Mouse (Mus musculus): ENCODE measurements at regions not wholly inside any gene's neighbourhood (a gene's known extent, or its start where the extent isn't known, plus 50 kb on each side); places are given as distances from the start of the nearest gene placed in this dataset.

DNA sequence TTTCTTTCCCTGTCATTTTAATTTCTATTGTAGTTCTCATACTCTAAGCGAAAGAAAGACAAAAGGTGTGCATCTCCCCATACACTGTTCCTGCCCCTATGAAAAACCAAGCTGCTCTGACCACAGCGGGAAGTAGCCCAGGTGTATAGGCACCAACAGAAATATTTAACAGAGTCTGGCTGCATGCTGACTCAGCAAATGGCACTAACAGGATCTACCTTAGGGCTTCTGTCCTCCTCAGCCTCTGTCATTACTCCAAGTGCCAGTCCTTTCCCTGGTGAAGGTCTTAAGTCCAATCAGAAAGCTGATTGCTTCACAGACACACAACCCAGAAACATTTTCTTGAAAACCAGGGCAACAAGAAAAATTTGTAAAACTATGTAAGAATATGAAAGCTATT, 72.5 kb downstream of the Gm9008 start:
- Histone ChIP-seq H3K9me3 (replicated peaks; ENCODE audit: control insufficient read depth, insufficient read depth, low read length, poor library complexity, severe bottlenecking) (no peaks in the 10 kb centered on the region), H3K27me3 (ENCODE audit: control insufficient read depth, insufficient read depth, low read length, poor library complexity, severe bottlenecking) (no peaks in the 10 kb centered on the region), H3K4me3 (ENCODE audit: low read depth, low read length) (no peak overlapping the region), H3K4me1 (ENCODE audit: control insufficient read depth, insufficient read depth, low read length) (no peaks in the 10 kb centered on the region), H3K9ac (ENCODE audit: low read depth, poor library complexity, severe bottlenecking) (no peak overlapping the region), H3K36me3 (ENCODE audit: control insufficient read depth, insufficient read depth, low read length, poor library complexity, severe bottlenecking) (no peaks in the 10 kb centered on the region), H3K27ac (ENCODE audit: insufficient read depth, low read length) (no peak overlapping the region)
- TF ChIP-seq CTCF (IDR thresholded peaks at IDR 0.05; ENCODE audit: low read depth, low read length) (no peak), EP300 (IDR thresholded peaks at IDR 0.05; ENCODE audit: insufficient read depth, low read depth, low read length) (no peak), POLR2A (IDR thresholded peaks at IDR 0.05; ENCODE audit: insufficient read depth, low read length) (no peak)

DNA sequence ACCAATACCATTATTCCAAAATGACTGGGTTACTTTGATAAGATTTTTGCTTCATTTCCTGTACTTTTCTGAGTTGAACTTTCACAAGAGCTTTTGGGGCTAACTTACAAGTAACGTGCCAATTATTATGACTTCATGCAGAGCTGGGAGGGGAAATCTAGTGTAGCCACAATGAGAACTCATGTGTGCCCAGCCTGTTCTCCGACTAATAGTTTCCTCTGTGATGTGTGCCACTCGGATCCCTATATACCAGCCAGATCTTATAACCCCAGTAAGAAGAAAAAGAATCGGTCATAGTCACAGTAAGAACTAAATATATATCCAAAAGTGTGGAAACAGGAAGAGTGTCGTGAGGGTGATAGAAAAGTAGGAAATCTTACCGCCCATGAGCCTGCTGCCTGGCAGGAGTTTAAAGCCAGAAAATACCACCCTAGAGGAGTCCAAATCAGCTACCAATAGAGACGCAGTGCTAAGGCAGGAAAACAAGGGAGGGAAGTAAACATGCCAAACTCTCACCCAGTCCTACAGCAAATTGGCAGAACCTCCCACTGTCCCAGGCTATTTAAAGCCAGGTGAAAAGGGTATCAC, 110.0 kb downstream of the Gm9008 start:
- no peak overlapping the region for H3K4me3 ChIP-seq (ENCODE audit: low read depth, low read length)
- H3K4me1 ChIP-seq (ENCODE audit: control insufficient read depth, insufficient read depth, low read length): no peaks in the 10 kb centered on the region
- no peaks in the 10 kb centered on the region for H3K27me3 ChIP-seq (ENCODE audit: control insufficient read depth, insufficient read depth, low read length, poor library complexity, severe bottlenecking)
- TF ChIP-seq POLR2A (IDR thresholded peaks at IDR 0.05; ENCODE audit: insufficient read depth, low read length) (no peak), EP300 (IDR thresholded peaks at IDR 0.05; ENCODE audit: insufficient read depth, low read depth, low read length) (no peak), CTCF (IDR thresholded peaks at IDR 0.05; ENCODE audit: low read depth, low read length) (no peak)
- H3K9me3 ChIP-seq (replicated peaks; ENCODE audit: control insufficient read depth, insufficient read depth, low read length, poor library complexity, severe bottlenecking): no peaks in the 10 kb centered on the region
- no peak overlapping the region for H3K9ac ChIP-seq (ENCODE audit: low read depth, poor library complexity, severe bottlenecking)
- no peaks in the 10 kb centered on the region for H3K36me3 ChIP-seq (ENCODE audit: control insufficient read depth, insufficient read depth, low read length, poor library complexity, severe bottlenecking)
- H3K27ac ChIP-seq (ENCODE audit: insufficient read depth, low read length): no peak overlapping the region

DNA sequence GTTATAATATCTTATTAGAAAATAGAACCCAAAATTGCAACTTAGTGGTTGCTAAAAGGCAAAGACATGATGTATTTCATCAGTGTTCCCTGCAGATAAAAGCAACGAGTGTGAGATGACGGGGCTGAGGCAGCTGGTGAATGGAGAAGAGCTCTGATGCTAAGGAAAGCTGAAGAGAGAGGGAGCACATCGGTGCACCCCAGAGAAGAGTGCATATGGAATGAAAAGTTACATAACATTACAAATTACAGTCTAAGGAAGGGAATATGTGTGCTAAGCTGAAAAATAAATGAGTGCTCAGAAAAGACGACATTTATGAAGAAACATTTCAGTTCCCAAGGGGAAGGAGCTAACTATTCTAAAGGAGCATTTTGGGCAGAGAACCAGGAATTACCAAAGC, 115.3 kb downstream of the Gm9008 start:
- Histone ChIP-seq H3K4me1 (ENCODE audit: control insufficient read depth, insufficient read depth, low read length) (peaks cover 2% of the 10 kb centered on the region), H3K4me3 (ENCODE audit: low read depth, low read length) (no peak overlapping the region), H3K9ac (ENCODE audit: low read depth, poor library complexity, severe bottlenecking) (no peak overlapping the region), H3K27me3 (ENCODE audit: control insufficient read depth, insufficient read depth, low read length, poor library complexity, severe bottlenecking) (no peaks in the 10 kb centered on the region), H3K27ac (ENCODE audit: insufficient read depth, low read length) (no peak overlapping the region), H3K36me3 (ENCODE audit: control insufficient read depth, insufficient read depth, low read length, poor library complexity, severe bottlenecking) (no peaks in the 10 kb centered on the region), H3K9me3 (replicated peaks; ENCODE audit: control insufficient read depth, insufficient read depth, low read length, poor library complexity, severe bottlenecking) (peaks cover 2% of the 10 kb centered on the region; the same call in 1 of the 2 replicates)
- TF ChIP-seq EP300 (IDR thresholded peaks at IDR 0.05; ENCODE audit: insufficient read depth, low read depth, low read length) (no peak), CTCF (IDR thresholded peaks at IDR 0.05; ENCODE audit: low read depth, low read length) (no peak), POLR2A (IDR thresholded peaks at IDR 0.05; ENCODE audit: insufficient read depth, low read length) (no peak)

DNA sequence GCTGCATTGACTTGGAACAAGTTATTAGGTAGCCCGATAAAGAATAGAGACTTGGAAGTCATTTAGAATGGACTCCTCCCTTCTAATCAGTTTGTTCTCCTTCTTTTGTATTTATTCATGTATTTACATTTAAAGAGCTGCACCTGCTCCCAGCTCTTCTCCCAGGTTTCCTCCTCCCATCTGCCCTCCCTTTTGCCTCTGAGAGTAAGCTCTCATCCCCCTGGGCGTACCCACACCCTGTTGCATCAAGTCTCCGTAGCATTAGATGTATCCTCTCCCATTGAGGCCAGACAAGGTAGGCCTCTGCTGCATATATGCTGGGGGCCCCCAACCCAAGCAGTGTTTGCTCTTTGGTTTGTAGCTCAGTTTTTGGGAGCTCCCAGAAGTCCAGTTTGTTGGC, 118.9 kb downstream of the Gm9008 start:
- H3K27me3 ChIP-seq (ENCODE audit: control insufficient read depth, insufficient read depth, low read length, poor library complexity, severe bottlenecking): no peaks in the 10 kb centered on the region
- peaks cover 2% of the 10 kb centered on the region for H3K4me1 ChIP-seq (ENCODE audit: control insufficient read depth, insufficient read depth, low read length)
- no peaks in the 10 kb centered on the region for H3K36me3 ChIP-seq (ENCODE audit: control insufficient read depth, insufficient read depth, low read length, poor library complexity, severe bottlenecking)
- H3K9ac ChIP-seq (ENCODE audit: low read depth, poor library complexity, severe bottlenecking): no peak overlapping the region
- H3K4me3 ChIP-seq (ENCODE audit: low read depth, low read length): no peak overlapping the region
- H3K9me3 ChIP-seq (replicated peaks; ENCODE audit: control insufficient read depth, insufficient read depth, low read length, poor library complexity, severe bottlenecking): peaks cover 2% of the 10 kb centered on the region; the same call in 1 of the 2 replicates
- TF ChIP-seq CTCF (IDR thresholded peaks at IDR 0.05; ENCODE audit: low read depth, low read length): no peak
- no peak for TF ChIP-seq POLR2A (IDR thresholded peaks at IDR 0.05; ENCODE audit: insufficient read depth, low read length)
- peak; percentile 86 for TF ChIP-seq EP300 (IDR thresholded peaks at IDR 0.05; ENCODE audit: insufficient read depth, low read depth, low read length)
- H3K27ac ChIP-seq (ENCODE audit: insufficient read depth, low read length): peak overlapping the region; percentile 74

DNA sequence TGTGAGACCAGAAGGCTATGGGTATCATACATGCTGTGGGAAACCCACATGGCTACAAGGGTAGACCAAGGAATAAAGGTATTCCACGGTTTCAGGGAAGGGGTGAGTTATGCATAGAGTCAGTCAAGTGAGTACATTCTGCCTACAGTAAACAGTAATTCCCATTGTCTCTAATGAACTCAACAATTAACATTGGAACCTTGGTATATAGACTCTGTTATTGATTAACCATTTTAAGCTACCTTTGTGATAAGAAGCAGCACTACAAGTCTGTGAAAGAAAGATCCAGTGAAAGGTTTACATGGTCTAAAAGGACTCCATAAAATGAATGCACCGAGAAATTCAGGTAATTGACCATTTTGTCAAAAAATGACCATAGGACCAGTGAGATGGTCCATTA, 145.4 kb downstream of the Gm9008 start:
- Histone ChIP-seq H3K27me3 (ENCODE audit: control insufficient read depth, insufficient read depth, low read length, poor library complexity, severe bottlenecking) (no peaks in the 10 kb centered on the region), H3K4me3 (ENCODE audit: low read depth, low read length) (no peak overlapping the region), H3K36me3 (ENCODE audit: control insufficient read depth, insufficient read depth, low read length, poor library complexity, severe bottlenecking) (no peaks in the 10 kb centered on the region), H3K27ac (ENCODE audit: insufficient read depth, low read length) (no peak overlapping the region), H3K4me1 (ENCODE audit: control insufficient read depth, insufficient read depth, low read length) (no peaks in the 10 kb centered on the region), H3K9me3 (replicated peaks; ENCODE audit: control insufficient read depth, insufficient read depth, low read length, poor library complexity, severe bottlenecking) (no peaks in the 10 kb centered on the region), H3K9ac (ENCODE audit: low read depth, poor library complexity, severe bottlenecking) (no peak overlapping the region)
- TF ChIP-seq POLR2A (IDR thresholded peaks at IDR 0.05; ENCODE audit: insufficient read depth, low read length) (no peak), EP300 (IDR thresholded peaks at IDR 0.05; ENCODE audit: insufficient read depth, low read depth, low read length) (no peak), CTCF (IDR thresholded peaks at IDR 0.05; ENCODE audit: low read depth, low read length) (no peak)

DNA sequence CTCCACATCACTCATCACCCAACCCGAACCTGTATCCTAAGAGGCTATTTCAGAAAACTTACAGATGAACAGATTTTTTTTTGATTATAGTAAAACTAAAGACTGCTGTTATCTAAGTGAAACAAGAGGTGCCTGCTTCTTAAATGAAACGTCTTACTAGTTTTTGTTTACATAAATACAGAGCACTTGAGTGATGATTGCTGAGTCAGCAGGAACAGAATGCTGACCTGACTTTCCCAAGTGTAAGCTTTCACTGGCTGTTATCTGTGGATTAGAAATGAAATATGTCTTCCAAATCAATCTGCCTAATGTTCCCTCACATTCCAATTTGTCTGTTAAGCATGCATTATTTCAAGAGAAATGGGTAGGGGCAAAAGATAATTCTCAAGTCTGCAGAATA, 149.1 kb downstream of the Gm9008 start:
- Histone ChIP-seq H3K27ac (ENCODE audit: insufficient read depth, low read length) (no peak overlapping the region), H3K4me3 (ENCODE audit: low read depth, low read length) (no peak overlapping the region), H3K9me3 (replicated peaks; ENCODE audit: control insufficient read depth, insufficient read depth, low read length, poor library complexity, severe bottlenecking) (no peaks in the 10 kb centered on the region), H3K9ac (ENCODE audit: low read depth, poor library complexity, severe bottlenecking) (no peak overlapping the region), H3K36me3 (ENCODE audit: control insufficient read depth, insufficient read depth, low read length, poor library complexity, severe bottlenecking) (no peaks in the 10 kb centered on the region), H3K4me1 (ENCODE audit: control insufficient read depth, insufficient read depth, low read length) (no peaks in the 10 kb centered on the region), H3K27me3 (ENCODE audit: control insufficient read depth, insufficient read depth, low read length, poor library complexity, severe bottlenecking) (no peaks in the 10 kb centered on the region)
- no peak for TF ChIP-seq CTCF (IDR thresholded peaks at IDR 0.05; ENCODE audit: low read depth, low read length)
- TF ChIP-seq POLR2A (IDR thresholded peaks at IDR 0.05; ENCODE audit: insufficient read depth, low read length): no peak
- no peak for TF ChIP-seq EP300 (IDR thresholded peaks at IDR 0.05; ENCODE audit: insufficient read depth, low read depth, low read length)
